Mouse (Mus musculus) lung, adult 2 months (tissue): ENCODE data around the gene Kalrn.

ENCODE experiments used
- CTCF ChIP-seq: fragments of 200-500 bp; IDR thresholded peaks from 2 replicates; pipeline ENCODE4 v1.5.1; 2011; ENCODE audit warnings: mild to moderate bottlenecking, low read length, control low read depth; ENCODE audit not compliant: insufficient read depth
- POLR2A ChIP-seq: fragments of 200-500 bp; IDR thresholded peaks from 2 replicates; pipeline ENCODE4 v1.6.1; 2011; ENCODE audit warnings: low read depth, mild to moderate bottlenecking, control low read depth, low read length, borderline replicate concordance; ENCODE audit errors: extremely low read depth

- TF ChIP-seq CTCF: no peak
- no peak for TF ChIP-seq POLR2A
Measured at GRCm38 (mm10) chr16:34110840-34111625, 462.3 kb downstream of the Kalrn start.
